Mouse (Mus musculus): ENCODE results near the gene Fam114a1. TPM values are rescaled to one million over a fixed set of nuclear protein-coding genes. Genes with fewer than 3 reads are reported as not detected.

The Fam114a1 gene
- 0.67 TPM for polyA plus RNA-seq (2017; shearing (Covaris generic))

GRCm38 (mm10) chr5:64969861-64970771, at the start of gene Fam114a1:
TSS of gene Fam114a1 (plus strand) at chr5:64970071.

GRCm38 (mm10) chr5:64959843-64960230, 10.0 kb upstream of the Fam114a1 start, which contains the start of gene Tlr6:
TSS of gene Tlr6 (minus strand) at chr5:64960097.

Other genes with a start within 250 kb of the Fam114a1 start
- 355 TPM for gene Klf3, start 166.7 kb upstream of the Fam114a1 start, polyA plus RNA-seq (2017; shearing (Covaris generic))
- 94.5 TPM for gene Tlr1, start 36.5 kb upstream of the Fam114a1 start, polyA plus RNA-seq (2017; shearing (Covaris generic))
- gene Tlr6, start 10.0 kb upstream of the Fam114a1 start, polyA plus RNA-seq (2017; shearing (Covaris generic)), result 6.2 TPM
- gene Tmem156, start 122.1 kb downstream of the Fam114a1 start, polyA plus RNA-seq (2017; shearing (Covaris generic)), result 18.7 TPM
- gene Klhl5, start 137.5 kb downstream of the Fam114a1 start, polyA plus RNA-seq (2017; shearing (Covaris generic)), result 14.0 TPM
- gene Wdr19, start 229.6 kb downstream of the Fam114a1 start, polyA plus RNA-seq (2017; shearing (Covaris generic)), result 3.7 TPM